Mouse (Mus musculus): ENCODE results near the gene Tceanc.

Tceanc gene

DNA sequence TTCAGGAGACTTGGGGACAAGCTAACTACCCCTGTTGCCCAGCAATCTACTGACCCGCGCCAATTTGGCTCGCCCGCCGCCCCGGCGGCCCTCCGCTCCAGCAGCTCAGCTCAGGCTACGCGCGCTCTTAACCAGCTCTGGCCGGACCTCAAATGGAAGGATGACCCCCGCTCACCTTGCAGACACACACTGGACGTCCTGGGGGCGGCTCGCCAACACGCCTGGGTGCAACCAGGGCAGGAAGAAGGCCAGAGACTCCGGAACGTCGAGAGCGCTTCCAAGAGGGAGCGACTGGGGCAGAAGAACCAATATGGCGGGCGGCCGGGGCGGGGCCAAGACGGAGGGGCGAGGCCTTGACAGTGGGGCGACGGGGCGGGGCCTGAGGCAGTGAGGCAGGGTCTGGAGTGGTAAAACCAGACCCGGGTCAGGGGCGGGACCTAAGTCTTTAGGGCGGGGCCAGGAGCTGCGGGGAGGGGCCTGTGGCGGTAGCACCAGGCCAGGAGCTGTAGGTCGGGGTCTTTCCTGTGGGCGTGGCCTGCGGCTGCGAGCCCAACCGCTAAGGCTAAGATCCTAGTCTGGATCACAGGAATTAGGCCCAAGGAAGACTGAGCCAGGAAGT lies 38.9 kb downstream of the Tceanc start, which contains the start of gene Rab9:
Gene Rab9, minus strand, starts transcription at position 503 of the 619 bp plus-strand sequence.
- DNase-seq (ENCODE audit: low spot score): peak; percentile 83

DNA sequence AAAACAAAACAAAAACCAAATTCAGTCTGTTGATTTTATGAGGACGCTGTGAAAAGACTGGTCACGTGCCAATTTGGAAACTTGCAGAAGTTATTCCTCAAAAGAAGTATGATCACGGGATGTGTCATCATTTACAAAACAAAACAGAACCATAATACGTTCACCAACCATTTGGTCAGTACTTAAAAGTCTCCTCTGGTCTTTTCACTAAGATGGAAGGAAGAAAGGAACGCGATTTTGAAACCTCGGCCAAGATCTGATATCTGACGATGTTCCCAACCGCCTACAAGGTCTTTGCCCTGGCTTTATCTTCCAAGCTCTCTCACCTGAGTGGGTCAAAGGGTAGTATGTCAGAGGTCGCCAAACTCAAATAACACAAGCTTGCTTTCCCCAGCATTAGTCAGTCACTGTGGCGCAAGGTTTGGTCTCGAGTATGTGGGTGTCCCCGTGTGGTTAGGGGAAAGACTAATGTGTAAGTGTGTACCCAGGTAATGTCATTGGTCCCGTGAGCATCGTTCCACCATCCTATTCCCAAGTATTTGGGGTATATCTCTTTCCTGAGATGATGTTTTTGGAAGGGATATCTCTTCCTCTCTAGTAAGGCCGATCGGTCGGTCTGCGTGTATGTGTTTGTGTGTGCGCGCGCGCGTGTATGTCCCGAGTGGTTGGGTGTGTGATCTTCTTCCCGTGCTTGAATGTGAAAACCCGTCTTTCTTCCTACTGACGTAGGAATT lies 39.6 kb downstream of the Tceanc start:
- DNase-seq (ENCODE audit: low spot score): peak; percentile 1

- no peak for DNase-seq (ENCODE audit: low spot score)
These were observed 41.0 kb downstream of the Tceanc start for GRCm38 (mm10) chrX:166477393-166477792.

- DNase-seq (ENCODE audit: low spot score): no peak
These were observed 45.8 kb downstream of the Tceanc start for GRCm38 (mm10) chrX:166472612-166473011.

GRCm38 (mm10) chrX:166468321-166468720 lies 50.0 kb downstream of the Tceanc start:
- no peak for DNase-seq (ENCODE audit: low spot score)

GRCm38 (mm10) chrX:166455525-166455924 lies 62.8 kb downstream of the Tceanc start:
- no peak for DNase-seq (ENCODE audit: low spot score)

DNA sequence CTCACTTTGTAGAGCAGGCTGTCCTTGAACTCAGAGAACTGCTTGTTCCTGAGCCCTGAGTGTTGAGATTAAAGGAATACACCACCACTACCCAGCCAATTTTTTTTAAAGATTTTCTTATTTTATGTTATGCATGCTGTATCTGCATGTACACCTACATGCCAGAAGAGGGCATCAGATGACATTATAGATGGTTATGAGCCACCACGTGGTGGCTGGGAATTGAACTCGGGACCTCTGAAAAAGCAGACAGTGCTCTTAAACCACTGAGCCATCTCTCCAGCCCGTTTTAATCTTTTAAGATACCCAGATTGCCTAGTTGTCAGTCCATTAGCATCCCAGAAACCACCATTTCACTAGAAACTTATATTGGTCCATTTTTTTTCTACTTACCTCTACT lies 64.0 kb downstream of the Tceanc start:
- DNase-seq (ENCODE audit: low spot score): no peak

DNA sequence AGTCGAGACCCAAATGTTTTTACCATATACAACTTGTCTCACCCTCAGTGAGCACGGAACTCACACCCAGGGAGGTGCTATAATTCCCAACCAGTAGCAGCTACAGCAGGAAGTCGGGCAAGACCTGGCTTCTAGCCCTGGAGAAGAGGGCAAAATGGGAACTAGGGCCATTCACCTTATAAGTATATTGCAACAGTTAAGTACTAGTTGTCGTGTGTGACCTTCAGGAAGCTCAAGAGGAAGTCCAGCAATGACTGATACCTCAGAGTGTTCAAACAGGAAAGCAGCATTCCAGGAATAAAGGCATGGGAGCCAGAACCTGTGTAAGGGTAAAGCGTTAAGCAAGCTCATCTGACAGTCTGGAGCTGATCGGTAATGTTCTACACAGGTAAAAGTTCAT lies 64.8 kb downstream of the Tceanc start:
- no peak for DNase-seq (ENCODE audit: low spot score)

Measured in spleen, adult 12 weeks (tissue).